Mouse (Mus musculus) kidney, postnatal 25 days (tissue): Measurements from ENCODE around the gene Utrn.

Experiments used
- DNase-seq, 2 experiments: peaks; one replicate each; pipeline ENCODE4 v3.0.0; 2021; ENCODE audit warnings: mixed read lengths in 2 of 2

Gene Utrn

DNA sequence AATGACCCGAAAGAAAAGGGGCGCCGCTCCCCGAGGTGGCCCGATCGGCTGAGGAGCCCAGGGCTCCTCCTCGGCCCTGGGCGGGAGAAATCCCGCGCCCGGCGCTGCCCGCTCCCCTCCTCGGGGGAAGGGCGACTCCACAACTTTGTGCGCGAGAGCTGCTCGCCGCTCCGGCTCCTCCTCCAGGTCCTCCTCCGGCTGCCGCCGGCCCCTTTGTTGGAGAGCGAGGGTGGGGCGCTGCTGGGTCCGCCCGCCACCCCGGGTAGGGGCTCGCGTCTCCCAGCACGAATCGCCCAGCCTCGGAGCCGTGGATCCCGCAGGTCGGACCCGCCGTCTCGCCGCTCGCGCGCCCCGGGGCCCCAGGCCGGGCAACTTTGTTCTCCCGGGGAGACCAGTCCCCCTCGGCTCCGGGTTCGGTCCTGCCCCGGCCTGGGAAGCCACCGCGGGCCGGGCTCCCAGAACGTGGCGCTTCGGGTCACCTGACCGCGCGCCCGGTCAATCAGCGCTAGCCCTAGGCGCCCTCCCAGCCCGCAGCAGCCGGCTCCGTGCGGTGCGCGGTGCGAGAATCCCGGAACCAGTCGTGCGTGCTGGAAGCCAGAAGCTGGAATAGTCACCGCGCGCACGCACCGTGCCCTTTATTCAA, at the start of gene Utrn:
Gene Utrn, minus strand, starts transcription at position 337 of the 643 bp plus-strand sequence.
- DNase-seq, result peak; percentile 78 to 92

DNA sequence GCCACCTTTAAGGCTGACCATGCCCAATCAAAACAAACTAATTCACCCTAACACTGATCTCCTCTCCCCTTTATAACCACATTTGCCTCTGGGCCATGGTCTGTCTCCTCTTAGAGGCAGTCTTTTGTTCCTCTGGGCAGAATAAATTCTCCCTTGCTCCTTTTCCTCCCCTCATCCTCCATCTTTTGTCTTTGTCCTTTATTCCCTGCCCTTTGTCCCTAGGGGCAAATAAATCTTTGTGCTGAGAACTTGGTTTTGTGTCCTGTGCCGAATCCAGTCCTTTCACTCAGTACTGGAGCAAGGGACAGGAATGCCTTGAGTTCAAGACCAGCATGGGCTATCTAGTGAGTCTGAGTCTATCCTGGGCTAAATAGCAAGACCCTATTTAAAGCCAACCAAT, 48.5 kb upstream of the Utrn start:
- DNase-seq, result no peak

DNA sequence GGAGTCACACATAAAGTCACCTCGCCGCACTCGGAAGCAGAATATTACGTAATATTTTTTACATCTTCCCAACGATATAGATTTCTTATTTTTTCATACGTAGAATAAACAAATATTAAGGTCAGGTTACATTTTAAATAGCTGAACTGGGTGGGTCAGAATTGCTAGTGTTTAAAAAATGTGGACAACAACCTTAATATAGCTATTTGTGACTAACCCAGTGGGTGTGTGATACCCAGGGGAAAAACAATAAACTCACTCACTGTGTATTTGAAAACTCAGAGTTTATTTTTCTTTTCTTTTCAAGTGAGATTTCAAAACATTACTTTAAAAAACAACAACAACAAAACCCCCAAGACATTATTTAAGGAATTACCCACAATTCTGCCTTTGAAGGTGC, 47.2 kb upstream of the Utrn start:
- DNase-seq, result no peak

DNA sequence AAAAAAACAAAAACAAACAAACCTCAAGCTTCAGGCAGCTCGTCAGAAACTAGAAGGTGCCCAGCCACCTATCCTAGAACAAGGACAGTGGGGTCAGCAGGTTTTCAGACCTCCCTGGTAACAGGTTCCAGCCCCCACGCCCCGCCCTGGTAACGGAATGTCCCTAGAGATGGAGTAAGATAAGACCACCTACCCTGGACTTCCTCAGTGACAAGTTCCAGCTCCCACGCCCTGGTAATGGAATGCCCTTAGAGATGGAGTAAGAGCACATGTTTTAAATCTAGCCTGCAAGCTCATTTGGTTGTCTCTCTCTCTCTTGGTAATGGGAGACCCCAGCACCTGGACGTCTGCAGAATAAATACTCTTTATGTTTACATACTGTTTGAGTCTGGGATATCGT, 46.7 kb upstream of the Utrn start:
- no peak for DNase-seq

DNA sequence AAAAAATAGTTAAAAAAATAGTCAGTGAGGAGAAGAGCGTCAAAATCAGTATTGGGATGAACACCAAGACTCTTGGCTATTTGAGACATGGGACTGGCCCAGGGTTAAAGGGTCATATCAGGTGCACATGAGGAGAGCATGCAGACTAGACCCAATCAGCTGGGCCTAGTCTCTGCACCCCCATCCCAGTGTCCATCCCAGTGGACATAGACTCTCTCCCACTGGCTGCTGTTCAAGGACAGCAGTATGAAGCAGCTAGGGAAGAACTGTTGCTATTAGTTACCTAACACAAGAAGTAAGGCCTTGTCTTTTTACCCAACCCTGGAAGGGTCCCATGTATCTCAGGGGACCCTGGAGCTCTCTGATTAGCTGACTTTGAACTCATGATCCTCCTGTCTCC, 45.0 kb upstream of the Utrn start:
- no peak for DNase-seq

DNA sequence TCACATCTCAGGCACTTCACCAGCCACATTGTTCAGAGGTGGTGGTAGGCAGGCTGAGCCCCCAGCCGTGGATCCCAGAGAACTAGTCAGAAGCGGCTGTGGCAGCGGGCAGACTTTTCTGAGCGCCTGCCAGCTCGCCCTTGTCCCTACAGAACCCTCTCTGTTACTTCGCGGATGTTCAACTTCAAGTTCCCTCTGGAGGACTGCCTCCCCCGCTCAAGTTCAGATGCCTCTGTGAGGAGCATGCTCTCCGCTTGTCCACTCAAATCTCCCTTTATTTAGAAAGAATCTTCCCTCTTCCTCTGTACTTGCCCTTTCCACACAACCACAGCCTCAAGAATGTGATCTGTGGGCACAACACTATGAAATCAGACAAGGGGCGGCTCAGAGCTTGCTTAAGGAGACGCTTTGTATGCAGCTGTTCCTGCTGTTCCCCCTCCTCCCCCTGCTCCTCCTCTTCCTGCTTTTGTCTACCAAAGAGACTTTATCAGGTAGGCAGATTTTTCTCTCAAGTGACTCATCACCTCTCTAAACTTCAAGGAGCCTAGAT, 42.9 kb upstream of the Utrn start:
- peak in 1 of 2 experiments; percentile 17 for DNase-seq

DNA sequence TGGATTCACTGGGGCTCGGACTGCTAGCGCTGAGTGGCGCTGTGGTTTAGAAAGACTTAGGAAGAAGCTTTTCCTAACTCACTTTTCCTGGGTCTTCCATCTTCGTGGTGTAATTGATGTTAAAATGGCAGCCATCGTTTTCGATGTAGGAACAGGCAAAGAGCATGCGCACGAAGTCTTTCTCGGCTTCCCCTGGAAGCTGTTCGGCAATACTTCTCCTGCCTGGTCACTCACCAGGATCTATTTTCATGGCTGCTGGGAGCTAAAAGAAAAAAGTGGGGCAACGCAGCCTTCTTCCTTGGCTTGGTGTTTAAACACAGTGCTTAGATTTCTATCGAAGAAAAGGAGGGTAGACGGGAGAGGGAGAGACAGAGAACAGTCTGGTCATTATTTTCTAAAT, 42.3 kb upstream of the Utrn start:
- DNase-seq, result no peak

DNA sequence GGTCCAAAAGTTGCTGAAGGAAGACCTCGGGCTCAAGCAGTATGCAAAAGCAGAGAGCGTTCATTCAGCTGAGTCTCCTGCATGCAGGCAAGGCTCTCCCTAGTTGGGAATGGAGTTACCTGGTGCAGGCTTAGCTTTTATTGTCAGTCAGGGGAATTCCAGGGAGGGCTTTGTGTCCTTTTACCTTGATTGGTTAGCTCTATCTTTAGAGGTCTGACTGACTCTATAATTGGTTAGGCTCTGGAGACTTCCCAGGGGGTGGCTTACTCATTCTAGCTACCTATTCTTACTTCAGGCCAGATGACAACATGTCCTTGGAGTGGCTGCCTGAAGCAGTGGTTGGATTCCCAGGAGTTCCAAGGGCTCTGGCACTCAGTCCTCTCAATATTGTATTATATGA, 40.7 kb upstream of the Utrn start:
- DNase-seq, result no peak

DNA sequence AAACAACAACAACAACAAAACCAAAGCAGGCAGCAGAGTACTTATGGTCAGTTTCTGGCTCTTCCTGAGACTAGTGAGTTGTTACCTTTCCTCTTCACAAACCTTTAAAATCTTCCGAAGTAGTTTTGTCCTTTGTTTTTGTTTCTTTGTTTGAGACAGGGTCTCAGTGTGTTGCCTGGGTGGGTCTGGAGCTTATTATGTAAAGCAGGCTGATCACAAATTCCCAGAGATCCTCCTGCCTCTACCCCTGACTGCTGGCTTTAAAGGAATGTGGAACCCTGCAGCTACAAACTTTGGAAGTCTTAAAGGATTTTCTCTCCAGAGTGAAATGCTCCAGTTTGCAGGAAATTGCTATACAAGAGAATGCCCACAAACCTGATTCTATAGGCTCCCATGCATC, 40.0 kb upstream of the Utrn start:
- no peak for DNase-seq

DNA sequence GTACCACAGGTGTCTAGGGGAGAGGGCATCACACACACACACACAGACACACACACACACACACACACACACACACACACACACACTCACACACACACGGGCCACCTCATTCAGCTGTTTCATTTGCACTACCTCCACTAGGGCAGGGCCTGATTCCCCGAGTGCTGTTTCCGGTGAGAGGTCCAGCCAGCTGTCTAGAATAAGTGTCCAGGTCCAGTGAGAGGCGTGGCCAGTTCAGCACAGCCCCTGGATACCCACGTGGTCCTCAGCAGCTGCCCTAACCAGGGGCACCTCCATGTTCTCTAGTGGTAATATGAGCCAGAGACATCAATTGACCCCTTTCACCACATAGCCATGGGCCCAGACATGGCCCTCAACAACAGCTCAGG, 35.0 kb upstream of the Utrn start:
- DNase-seq, result no peak

DNA sequence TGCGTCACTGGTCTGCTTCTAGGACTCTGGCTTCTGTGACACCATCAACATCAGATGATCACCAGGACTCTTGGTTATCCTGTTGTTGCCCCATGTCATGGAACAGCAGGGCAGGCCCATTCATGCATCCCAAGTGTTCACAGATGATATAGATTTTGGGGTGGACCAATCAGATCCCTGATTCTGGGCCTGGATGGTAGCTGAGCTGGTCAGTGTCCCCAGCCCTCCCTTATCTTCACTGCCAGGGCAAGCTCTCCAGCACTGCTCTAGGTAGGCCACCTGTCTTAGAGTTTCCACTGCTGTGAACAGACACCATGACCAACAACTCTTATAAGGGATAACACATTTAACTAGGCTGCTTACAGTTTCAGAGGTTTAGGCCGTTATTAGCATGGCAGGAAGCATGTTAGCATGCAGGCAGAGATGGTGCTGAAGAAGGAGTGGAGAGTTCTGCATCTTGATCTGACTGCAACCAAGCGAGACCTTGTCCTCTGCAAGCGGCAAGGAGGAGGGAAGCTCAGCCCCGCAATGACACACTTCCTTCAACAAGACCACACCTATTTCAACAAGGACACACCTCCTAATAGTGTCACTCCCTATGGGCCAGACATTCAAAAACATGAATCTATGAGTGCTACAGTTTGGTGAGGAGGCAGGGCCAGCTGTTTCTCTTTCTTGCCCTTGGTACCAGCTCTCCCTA, 34.4 kb upstream of the Utrn start:
- DNase-seq, result no peak

DNA sequence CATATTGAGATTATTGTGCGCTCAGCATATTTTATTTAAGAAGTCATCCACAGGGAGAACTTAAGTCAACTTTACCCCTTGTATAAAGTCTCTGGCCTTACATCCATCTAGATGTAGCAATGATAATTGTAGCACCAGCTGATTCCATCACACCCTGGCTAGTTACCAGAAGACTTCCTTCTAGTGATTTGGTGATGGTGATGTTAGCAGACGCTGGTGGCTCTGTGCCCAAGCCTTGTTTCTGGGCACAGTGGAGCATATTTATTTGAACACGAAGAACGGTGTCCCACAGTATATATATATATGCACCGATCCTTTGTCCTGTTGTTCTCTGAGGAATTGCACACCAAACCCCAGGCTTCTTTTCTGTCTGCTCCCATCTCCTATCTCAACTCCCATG, 30.7 kb upstream of the Utrn start:
- DNase-seq, result no peak

DNA sequence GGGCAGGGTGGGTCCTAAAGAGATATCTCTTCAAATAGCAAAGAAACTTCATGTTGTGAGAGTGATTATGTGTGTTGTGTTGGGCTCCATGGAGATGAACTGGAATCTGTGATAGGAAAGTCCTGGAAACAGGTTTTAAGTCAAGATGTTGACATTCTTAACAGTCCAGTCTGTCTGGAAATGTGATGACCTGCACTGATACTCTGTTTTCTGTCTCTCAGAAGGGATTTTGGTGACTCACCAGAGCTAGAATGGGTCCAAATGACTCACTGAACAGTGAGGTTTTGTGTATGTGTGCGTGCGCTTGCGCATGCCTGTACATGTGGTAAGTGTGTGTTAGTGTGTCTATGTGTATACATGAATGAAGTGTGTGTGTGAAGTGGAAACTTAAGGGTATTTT, 24.2 kb upstream of the Utrn start:
- no peak for DNase-seq

DNA sequence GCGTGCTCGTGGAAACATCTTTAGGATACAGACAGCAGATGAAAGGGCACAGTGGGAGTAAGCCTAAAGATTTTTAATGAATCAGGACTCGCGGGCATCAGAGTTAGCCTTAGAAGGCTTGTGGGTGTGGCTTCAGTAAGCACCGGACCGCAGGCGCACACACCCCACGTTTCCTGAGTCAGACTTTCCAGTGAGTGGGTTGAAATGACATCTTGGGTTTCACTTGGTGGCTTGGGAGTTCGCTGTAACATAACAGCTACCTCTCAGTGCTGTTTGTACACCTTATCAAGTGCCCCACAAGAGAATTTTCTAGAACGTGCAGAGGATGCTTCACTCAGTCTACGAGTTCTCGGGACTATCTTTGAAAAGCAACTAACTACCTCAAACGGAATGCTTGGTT, 19.2 kb upstream of the Utrn start:
- no peak for DNase-seq

DNA sequence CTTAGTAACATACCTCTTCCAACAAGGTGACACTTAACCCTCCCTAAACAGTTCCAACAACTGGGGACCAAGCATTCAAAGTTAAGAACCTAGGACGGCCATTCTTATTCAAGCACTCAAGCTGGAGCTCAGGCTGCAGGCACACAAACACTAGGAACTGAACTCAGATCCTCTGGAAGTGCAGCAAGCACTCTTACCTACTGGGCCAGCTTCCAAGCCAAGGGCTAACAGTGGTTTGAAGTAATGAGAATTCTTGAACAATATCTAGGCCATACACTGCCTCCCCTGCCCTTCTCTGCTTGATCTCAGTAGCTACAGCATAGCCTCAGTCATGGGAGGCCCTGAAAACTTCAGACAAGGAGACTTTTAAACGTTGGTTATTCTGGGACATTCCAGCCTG, 18.6 kb upstream of the Utrn start:
- DNase-seq, result no peak

DNA sequence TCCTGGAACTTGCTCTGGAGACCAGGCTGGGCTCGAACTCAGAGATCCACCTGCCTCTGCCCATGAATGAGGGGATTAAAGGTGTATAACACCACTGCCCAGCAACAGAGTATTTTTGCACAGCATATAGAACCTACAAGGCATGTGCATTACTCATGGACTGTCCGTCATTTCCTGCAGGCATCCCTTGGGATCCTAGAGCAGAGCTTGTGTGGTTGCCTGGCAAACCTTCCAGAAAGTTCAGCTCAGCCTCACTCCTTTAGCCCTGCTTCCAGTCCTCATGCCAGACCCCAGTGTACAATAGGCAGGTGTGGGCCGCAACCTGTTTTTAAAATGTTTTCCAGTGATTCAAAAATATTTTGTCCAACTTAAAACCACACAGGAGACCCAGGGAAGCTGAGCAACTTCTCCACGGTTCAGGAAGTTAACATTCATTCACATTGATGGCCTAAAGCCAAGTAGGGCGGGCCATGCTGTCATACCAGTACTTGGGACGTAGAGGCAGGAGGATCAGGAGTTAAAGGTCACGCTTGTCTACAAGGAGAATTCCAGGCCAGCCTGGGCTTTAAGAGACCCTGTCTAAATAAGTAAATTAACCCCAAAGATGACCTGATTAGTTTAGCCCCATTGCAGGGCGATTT, 15.3 kb upstream of the Utrn start:
- peak; percentile 85 to 86 for DNase-seq

DNA sequence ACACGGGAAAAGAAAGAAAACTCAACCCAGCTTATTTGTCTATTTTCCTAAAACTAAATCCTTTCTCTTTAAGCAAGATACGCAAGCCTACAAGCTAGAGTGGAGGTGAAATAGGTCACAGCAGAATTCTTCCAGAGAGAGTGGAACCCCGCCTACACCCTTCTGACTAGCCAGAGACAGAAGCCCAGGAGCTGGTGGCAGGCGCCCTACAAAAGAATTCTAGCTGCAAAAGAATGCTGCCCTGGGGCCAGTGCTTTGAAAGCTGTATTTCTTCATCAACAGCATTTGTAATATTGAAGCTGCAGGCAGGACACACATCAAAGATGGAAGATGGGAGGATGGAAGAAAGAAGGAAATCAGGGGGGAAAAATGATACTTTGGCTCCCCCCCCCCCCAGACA, 12.7 kb upstream of the Utrn start:
- peak in 1 of 2 experiments; percentile 11 for DNase-seq

DNA sequence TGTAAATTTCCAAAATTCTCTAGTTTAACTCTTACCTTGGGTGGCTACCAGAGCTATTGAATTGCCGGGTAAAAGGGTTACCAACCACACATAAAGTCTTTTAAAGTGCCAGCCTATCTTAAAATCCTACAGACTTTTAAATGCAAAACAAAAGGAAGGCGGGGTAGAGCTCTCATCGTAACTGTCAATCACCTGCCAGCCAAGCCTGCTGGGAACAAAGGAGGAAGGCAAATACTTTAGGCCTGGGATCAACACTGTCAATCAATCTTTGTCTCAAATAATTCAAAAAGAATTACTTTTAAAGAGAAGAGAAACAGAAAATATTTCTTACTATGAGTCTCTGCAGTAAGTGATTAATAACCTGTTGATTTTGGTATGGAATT, 10.1 kb upstream of the Utrn start:
- no peak for DNase-seq

DNA sequence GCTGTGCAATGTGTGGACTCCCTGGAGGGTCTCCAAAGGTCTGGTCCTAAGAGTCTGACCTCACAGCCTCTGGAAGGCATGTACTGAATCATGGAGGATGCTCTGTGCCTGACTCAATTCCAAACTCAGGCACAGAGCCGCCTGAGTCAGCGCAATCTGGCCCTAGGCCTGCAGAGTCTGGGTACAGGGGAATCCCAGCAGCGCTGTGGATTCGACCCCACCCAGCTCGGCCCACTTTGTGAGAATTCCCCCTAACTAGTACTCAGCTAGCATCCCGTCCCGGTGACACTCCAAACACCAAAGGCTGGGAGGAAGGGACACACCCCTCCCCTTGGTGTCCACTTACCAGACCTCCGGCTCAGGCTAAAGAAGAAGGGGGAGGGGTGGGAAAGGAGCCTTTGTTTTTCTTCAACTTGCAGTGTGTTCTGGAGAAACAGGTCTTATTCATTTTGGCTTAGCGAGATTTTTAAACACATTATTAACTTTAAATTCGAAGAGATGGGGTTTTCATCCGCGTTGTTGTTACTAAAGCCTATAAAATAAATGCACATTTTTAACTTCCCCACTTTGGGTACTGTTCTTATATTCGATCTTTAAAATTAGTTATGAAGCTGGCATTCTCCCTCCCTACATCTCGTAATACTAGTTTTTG, 9.6 kb upstream of the Utrn start:
- no peak for DNase-seq

DNA sequence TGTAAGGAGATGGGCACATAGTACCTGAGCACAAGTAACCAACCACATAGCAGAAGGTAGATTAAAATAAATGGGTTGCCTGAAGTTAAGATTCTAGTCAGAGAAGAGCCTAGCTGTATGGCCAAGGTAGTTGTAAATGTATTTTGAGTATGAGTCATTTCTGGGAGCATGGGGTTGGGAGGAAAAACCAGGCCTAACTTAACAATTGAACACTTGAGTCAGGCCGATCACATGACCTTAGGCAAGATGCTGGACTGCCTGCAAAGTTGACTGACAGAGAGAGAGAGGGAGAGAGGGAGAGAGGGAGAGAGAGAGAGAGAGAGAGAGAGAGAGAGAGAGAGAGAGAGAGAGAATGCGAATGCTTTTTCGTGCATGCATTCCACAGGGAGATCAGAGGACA, 7.3 kb upstream of the Utrn start:
- DNase-seq, result no peak

DNA sequence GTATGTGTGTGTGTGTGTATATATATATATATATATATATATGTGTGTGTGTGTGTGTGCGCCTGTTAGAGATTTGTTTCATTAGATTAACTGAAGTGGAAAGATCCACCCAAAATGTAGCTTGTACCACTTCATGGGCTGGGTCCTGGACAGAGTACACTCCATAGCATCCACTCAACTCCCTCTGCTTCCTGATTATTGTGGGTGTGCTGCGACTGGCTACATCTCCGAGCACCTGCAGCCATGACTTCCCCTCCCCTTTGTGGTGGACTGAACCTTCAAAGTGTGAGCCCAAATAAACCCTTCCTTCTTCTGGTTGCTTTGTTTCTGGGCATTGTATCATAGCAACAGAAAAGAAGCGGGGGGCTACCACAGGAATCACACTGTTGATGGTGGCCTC, 6.2 kb upstream of the Utrn start:
- no peak for DNase-seq

DNA sequence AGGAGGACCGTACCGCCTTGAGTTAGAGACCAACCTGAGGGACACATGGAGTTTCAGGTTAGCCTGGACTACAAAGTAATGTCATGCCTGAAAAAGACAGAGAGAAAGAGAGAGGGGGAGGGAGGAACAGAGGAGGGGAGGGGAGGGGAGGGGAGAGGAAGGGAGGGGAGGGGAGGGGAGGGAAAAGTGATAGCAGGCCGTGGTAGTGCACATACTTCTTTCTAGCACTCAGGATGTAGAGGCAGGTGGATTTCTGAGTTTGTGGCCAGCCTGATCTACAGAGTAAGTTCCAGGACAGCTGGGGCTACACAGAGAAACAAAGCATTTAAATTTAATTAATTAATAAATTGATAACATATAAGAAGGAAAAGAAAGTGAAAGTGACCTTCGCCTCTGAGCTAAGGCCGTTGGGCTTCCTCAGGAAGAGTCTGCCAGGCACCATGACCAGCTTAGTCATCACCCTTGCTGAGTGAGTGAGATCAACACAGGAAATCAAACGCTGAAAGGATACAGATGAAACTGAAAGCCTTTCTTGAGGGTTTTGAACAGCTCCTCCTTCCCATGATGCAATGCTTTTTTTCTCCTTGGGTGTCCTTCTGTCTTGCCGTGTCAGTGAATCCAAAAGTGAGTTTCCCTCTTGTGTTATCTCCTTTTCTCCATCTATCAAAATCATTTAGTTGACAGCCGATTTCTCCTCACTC, 5.6 kb upstream of the Utrn start:
- no peak for DNase-seq

DNA sequence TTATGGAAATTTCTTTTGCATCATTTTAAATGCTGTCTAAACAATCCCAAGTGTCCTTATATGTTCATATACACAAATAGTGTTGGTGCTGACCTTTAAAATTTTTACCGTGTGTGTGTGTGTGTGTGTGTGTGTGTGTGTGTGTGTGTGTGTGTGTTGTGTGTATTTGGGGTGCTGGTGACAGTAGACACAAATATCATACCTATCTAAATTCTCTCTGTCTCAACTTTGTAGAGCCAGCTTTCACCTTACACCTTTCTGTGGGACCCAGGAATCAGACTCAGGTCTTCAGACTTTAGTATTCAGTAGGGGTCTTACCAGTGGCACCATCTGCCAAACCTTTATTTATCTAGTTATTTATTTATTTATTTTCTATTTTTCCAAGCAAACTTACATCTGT, 681 bp upstream of the Utrn start:
- no peak for DNase-seq
